Mouse (Mus musculus): ENCODE data around the gene Mief1.

DNA sequence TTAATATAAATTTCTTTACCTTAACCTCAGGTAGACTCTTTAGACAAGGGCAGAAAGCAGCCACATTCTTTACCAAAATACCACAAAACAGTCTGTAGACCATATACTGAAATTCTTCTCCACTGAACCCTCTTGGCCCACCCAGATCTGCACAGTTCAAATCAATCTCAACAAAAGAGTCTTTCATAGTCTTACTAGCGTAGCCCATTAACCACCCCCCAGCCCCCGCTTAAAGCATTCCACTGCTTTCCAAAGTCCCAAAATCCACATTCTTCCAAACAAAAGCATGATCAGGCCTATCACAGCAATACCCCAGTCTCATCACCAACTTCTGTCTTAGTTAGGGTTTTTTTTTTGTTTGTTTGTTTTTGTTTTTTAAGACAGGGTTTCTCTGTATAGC, 34.3 kb upstream of the Mief1 start:
- TF ChIP-seq CTCF (IDR thresholded peaks at IDR 0.05; ENCODE audit: low read depth) (no peak), EP300 (optimal IDR thresholded peaks at IDR 0.05) (no peak)
